Mouse (Mus musculus) ovary, postnatal 14 days (tissue): Measurements from ENCODE around the gene P2ry14.
"Not testable (repeated sequence)": the region's sequence is repeated elsewhere in the genome, so short reads cannot be mapped to it uniquely, and the experiment has no call there.

Experiments
- DNase-seq: peaks from one replicate; pipeline ENCODE4 v3.0.0; 2022; ENCODE audit warnings: low spot score

Gene P2ry14

GRCm38 (mm10) chr3:59141507-59142305 is 11.7 kb downstream of the P2ry14 start:
- DNase-seq: no peak

GRCm38 (mm10) chr3:59140941-59141340 is 12.5 kb downstream of the P2ry14 start:
- not testable (repeated sequence) for DNase-seq

DNA sequence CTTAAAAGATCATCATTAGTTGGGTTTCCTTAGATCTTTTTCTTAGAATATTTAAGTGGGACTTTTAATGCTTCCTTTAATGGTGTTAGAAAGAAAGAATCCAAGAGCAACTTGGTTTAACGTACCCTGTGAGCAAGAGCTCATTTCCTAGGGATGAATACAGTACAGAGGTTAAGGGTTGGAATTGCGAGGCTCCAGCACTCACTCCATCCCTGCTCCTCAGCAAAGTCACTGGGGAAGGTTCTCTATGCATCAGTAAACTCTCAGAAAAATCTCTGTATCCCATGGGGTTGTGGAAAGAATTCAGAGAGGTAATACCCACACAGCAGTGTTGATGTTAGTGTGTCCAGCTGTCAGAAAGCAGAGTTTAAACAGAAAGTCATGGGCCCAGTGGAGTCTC is 13.3 kb downstream of the P2ry14 start:
- no peak for DNase-seq

DNA sequence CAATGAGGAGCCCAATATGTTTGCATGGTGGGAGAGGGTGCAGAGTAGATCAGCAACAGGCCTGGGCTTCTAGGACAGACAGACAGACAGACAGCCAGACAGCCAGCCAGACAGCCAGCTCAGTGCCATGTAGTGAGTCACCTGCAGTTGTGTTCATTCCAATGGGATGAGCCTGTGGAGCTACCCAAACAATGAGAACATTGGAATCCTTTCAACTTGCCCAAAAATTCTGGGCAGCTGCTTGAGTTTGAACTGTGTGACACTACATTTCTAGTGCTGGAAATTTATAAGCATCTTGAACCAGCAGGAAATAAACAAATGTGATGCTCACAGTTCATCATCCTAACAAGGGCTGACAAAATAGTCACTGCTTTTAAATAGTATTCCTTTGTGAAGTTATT is 13.8 kb downstream of the P2ry14 start:
- no peak for DNase-seq

- no peak for DNase-seq
These were observed 14.4 kb downstream of the P2ry14 start for GRCm38 (mm10) chr3:59138946-59139468.

- DNase-seq: no peak
These were observed 17.3 kb downstream of the P2ry14 start for GRCm38 (mm10) chr3:59135911-59136653.

DNA sequence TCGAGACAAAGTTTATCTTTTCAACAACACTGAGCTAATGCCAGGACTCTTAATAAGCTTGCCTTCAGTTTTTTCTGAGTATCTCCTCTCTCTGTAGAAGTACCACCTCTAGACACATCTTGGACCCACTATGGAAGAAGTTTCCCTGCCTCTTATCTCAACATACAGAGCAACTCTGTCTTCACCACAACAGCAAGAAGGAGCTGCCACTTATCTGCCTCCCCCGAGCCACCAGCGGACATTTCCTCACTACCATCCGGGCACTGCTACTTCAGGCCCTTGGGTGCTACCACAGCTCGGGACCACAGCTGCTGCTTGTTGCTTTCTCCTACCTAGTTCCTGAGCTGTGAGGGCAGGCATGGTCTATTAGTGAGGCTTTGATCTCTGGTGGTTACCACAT is 20.2 kb downstream of the P2ry14 start:
- no peak for DNase-seq

DNA sequence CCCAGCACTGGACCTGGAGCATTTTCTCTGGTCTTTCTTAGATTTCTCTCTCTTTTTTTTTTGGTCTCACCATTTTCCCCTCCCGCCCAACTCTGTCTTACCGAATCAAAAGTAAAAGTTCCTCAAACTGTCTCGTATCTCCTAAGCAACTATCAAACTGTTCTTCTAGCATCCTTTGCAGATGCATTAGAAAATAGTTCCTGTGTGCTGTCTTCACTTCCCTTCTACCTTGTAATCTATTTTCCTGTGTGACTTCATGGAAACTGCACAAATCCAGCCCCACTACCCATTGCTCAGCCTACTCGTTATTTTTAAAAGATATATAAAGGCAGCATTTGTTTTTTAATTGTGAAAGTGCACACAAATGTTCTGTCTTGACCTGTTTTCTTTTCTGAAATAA is 21.5 kb downstream of the P2ry14 start:
- DNase-seq: no peak

DNA sequence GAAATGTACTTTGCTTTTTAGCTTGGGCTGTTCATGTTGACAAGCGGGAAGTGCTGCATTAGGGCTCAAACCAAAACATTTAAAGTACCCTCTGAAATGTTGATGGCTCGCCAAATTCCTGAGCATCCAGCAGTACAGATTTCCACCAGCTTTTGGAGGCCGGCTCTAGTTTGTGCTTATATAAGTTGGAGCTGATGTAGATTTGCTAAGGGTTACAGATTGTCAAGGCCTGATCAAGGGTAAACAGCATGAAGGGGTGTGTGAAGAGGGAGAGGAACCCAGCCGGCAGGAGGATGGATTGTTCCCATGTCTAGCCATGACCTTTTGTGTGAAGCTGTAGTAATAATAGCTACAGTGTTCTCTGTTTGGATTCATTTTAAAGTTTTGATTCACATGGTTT is 22.3 kb downstream of the P2ry14 start:
- DNase-seq: no peak

DNA sequence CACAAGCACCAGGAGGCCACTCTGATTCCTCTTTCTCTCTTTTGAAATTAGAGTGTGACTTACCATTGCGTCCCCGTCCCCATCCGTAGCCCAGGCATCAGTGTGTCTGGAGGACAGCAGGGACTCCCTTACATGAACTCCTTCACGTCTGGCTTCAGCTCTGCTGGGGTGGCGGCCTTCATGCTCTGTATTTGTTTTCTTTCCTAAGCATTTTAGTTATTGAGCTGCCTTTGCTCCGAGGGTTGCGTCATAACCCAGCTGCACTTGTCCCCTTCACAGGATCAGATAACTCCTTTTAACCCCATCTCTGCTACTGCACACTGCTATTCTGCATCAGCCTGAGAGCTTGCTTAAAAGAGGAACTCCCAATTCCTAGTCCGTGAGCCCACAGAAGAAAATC is 23.0 kb downstream of the P2ry14 start:
- DNase-seq: no peak

DNA sequence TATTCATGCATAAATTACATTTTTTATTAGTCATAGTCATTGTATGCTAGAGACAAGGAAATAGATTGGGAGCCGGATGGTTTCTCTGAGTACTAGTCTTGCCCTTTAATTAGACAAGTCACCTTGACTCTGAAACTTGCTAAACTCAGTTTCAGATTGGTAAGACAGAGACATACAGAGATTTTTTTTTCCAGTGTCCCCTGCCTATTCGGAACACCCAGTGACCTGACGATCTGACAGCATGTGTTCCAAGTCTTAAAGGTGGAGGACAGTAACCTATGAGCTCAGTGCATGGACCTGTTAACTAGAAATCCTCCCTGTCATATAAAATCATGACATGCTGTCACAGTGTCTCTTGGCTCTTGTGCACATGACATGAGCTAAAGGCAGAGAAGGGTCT is 23.9 kb downstream of the P2ry14 start:
- no peak for DNase-seq

GRCm38 (mm10) chr3:59128681-59129080 is 24.7 kb downstream of the P2ry14 start:
- DNase-seq: no peak

GRCm38 (mm10) chr3:59125783-59126555 is 27.4 kb downstream of the P2ry14 start:
- DNase-seq: no peak

DNA sequence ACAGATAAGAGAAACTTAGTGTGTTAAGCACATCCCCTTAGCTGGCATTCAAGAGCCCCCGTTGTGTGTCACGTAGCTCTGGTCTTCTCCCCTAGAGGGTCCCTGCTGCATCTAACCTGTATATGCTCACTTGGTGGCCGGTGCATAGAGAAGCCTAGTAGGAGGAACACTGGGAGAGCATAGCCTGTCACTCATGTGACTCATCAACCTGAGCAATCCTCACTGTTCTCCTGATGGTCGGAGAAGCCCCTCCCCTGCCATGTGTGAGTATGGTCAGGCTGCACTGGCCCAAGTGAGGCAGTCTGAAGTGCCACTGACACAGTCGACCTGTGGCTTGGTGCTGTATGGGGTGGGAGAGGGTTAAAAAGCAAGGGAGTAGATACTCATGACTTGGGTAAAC is 28.4 kb downstream of the P2ry14 start:
- no peak for DNase-seq

GRCm38 (mm10) chr3:59121780-59122449 is 31.5 kb downstream of the P2ry14 start:
- DNase-seq: no peak

DNA sequence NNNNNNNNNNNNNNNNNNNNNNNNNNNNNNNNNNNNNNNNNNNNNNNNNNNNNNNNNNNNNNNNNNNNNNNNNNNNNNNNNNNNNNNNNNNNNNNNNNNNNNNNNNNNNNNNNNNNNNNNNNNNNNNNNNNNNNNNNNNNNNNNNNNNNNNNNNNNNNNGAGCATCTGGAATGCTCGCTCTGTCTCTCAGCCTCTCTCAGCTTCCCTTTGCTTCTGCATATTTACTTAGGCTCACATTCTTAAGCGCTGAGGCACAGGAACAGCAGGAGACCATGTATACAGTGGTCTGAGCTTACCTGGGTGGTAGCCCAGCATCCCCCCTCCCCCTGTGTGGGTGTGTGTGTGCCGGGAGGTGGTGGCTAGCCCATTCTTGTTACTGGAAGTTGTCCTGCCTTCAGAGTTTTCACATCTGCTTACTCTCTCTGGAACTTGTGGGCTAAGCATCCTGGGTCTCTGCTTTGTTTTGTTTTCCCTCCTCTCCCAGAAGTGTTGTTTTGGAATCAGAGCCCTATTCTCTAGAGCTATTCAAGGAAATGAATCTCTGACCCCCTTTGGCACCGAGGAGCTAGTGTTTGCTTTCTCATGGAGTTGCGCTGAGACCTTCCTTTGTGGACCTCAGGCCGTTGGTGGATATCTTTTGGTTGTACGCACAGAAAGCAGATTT is 32.2 kb downstream of the P2ry14 start:
- DNase-seq: peak; percentile 3

DNA sequence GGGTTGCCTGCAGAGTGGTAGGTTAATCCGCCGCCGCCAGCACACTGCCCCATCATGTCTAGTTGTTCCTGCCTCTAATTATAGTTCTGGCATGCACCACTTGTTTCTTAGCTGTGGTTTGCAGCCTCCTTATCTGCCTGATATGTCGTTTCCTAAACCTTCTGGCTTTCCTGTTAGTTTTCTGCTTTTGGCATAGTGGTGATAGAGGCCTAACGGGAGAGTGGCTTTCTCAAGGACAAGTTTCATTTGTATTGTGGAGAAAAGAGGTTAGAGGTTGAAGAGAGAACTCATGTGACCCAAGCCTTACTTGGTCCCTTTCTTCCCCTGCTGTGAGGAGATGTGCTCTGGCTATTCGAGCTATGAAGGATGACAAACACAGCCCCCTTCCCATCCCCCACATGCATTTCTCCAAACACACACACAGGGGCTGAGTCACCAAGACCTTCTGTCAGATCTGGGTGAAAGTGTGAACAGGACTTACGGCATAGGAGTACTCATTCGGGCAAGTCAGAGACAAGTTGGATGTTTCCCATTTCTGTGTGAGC is 39.4 kb downstream of the P2ry14 start:
- no peak for DNase-seq

- DNase-seq: not testable (repeated sequence)
These were observed 40.1 kb downstream of the P2ry14 start for GRCm38 (mm10) chr3:59113291-59113690.

- no peak for DNase-seq
These were observed 41.5 kb downstream of the P2ry14 start for GRCm38 (mm10) chr3:59111944-59112343.

DNA sequence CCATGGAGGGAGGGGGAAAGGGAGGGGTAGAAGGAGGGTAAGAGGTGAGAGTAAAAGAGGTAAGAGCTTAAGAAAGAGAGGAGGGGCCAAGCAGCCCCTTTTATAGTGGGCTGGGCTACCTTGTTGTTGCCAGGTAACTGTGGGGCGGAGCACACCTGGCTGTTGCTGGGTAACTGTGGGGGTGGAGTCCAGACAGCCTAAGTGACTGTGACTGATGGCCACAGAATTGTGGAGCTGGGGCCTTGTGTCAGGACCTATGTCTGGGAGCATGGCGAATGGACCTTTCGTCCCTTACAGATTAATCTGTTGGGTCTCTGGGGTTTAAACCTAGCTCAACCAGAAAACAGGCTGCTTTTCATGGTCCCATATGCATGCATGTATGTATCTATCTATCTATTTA is 43.6 kb downstream of the P2ry14 start:
- not testable (repeated sequence) for DNase-seq

DNA sequence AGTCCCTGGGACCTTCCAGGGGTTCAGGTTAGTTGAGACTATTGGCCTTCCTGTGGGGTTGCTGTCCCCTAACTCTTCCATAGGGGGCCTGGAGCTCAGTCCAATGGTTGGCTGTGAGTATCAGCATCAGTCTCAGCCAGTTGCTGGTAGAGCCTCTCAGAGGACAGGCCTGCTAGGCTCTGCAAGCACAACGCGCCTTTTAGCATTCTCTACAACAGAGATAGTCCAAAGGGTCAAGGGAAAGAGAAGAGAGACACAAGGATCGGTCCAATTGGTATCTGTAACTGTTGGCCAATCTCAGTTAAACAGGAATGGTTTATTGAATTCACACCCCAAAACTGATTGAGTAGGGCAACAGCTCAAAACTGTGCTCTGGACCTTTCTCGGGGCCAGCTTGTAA is 46.0 kb downstream of the P2ry14 start:
- no peak for DNase-seq
